Mouse (Mus musculus) forebrain, embryonic 15.5 days (tissue): ENCODE results near the gene Olfr155. TPM values are rescaled to one million over a fixed set of nuclear protein-coding genes. Genes with fewer than 3 reads are reported as not detected.
A peak's percentile ranks its signal among the peaks of the same experiment; 100 is the strongest.

Experiments used
- ATAC-seq: fragments of 200-750 bp; cut with Nextera tagmentation; replicated peaks from 2 replicates; pipeline ENCODE4 v1.8.0; 2017; ENCODE audit warnings: mild to moderate bottlenecking, moderate TSS enrichment, moderate library complexity
- H3K27ac ChIP-seq: fragments of 300-500 bp; sonication (generic); replicated peaks from 2 replicates; pipeline ENCODE4 v1.5.1; 2015; ENCODE audit warnings: mild to moderate bottlenecking, inconsistent platforms
- H3K27me3 ChIP-seq: fragments of 300-500 bp; sonication (generic); 2 replicates; pipeline ENCODE4 v1.6.1; 2015; ENCODE audit warnings: inconsistent platforms
- H3K36me3 ChIP-seq: fragments of 300-500 bp; sonication (generic); 2 replicates; pipeline ENCODE4 v1.6.1; 2015; ENCODE audit warnings: mild to moderate bottlenecking, inconsistent platforms
- H3K4me1 ChIP-seq: fragments of 300-500 bp; sonication (generic); 2 replicates; pipeline ENCODE4 v1.6.1; 2015; ENCODE audit warnings: inconsistent platforms
- H3K4me2 ChIP-seq: fragments of 300-500 bp; sonication (generic); replicated peaks from 2 replicates; pipeline ENCODE4 v1.6.1; 2015; ENCODE audit warnings: mild to moderate bottlenecking, inconsistent platforms
- H3K4me3 ChIP-seq: fragments of 300-500 bp; sonication (generic); 2 replicates; pipeline ENCODE4 v1.5.1; 2015; ENCODE audit warnings: mild to moderate bottlenecking, inconsistent platforms
- H3K9ac ChIP-seq: fragments of 300-500 bp; sonication (generic); replicated peaks from 2 replicates; pipeline ENCODE4 v1.6.1; 2015; ENCODE audit warnings: mild to moderate bottlenecking, inconsistent platforms
- H3K9me3 ChIP-seq: fragments of 300-500 bp; sonication (generic); 2 replicates; pipeline ENCODE4 v1.6.1; 2016; ENCODE audit warnings: inconsistent platforms
- WGBS: fragments of 180-500 bp; shearing (Covaris S2); methylation state at CpG from one replicate; pipeline ENCODE4 v1.1.7; 2015; ENCODE audit warnings: mixed read lengths; 5-methylcytosine and 5-hydroxymethylcytosine counted together
- polyA plus RNA-seq: library from polyadenylated mRNA; unstranded; fragments of >200 nt; fragmentation: Nextera tagmentation; extraction: Ambion mirVana; gene quantifications from 2 replicates; pipeline ENCODE4 v1.2.1, GENCODE M21; 2015

Olfr155 gene
- not detected in 2 replicates for polyA plus RNA-seq

GRCm38 (mm10) chr4:43851265-43851664 lies at the start of gene Olfr155:
Gene Olfr155 (plus strand): TSS chr4:43851565.
- H3K36me3 ChIP-seq: no peaks in the 10 kb centered on the region
- H3K9me3 ChIP-seq: no peaks in the 10 kb centered on the region
- H3K9ac ChIP-seq: no peak within 1 kb of the TSS
- no peak within 1 kb of the TSS for H3K4me2 ChIP-seq
- H3K27ac ChIP-seq: no peak within 1 kb of the TSS
- H3K27me3 ChIP-seq: no peaks in the 10 kb centered on the region
- no peaks in the 10 kb centered on the region for H3K4me1 ChIP-seq
- ATAC-seq: no peak
- no peak within 1 kb of the TSS for H3K4me3 ChIP-seq
- WGBS: 89% methylated on average over 6 of the region's 6 CpGs

- no peak overlapping the region for H3K4me2 ChIP-seq
- 87% methylated on average over 13 of the region's 13 CpGs for WGBS
- ATAC-seq: no peak
These were observed 28.3 kb upstream of the Olfr155 start for GRCm38 (mm10) chr4:43822896-43823550.

GRCm38 (mm10) chr4:43823845-43824337 lies 27.5 kb upstream of the Olfr155 start, which contains the start of gene Olfr156:
Gene Olfr156 (minus strand): TSS chr4:43823895.
- WGBS: 14% methylated on average over 7 of the region's 7 CpGs
- H3K27me3 ChIP-seq: no peaks in the 10 kb centered on the region
- ATAC-seq: no peak
- H3K4me1 ChIP-seq: no peaks in the 10 kb centered on the region
- H3K36me3 ChIP-seq: no peaks in the 10 kb centered on the region
- no peak within 1 kb of the TSS for H3K9ac ChIP-seq
- H3K4me3 ChIP-seq: no peak within 1 kb of the TSS
- H3K9me3 ChIP-seq: no peaks in the 10 kb centered on the region
- H3K27ac ChIP-seq: no peak within 1 kb of the TSS
- no peak within 1 kb of the TSS for H3K4me2 ChIP-seq

More at GRCm38 (mm10) chr4:43822896-43823550, 28.3 kb upstream of the Olfr155 start:
- Histone ChIP-seq H3K36me3 (no peaks in the 10 kb centered on the region), H3K4me3 (no peak overlapping the region), H3K9ac (no peak overlapping the region), H3K27ac (no peak overlapping the region), H3K4me1 (no peaks in the 10 kb centered on the region), H3K9me3 (no peaks in the 10 kb centered on the region), H3K27me3 (no peaks in the 10 kb centered on the region)

GRCm38 (mm10) chr4:43828806-43829205 lies 22.6 kb upstream of the Olfr155 start:
- no peak overlapping the region for H3K9ac ChIP-seq
- no peak for ATAC-seq
- H3K27ac ChIP-seq: no peak overlapping the region
- WGBS: 90% methylated on average over 4 of the region's 4 CpGs
- H3K9me3 ChIP-seq: no peaks in the 10 kb centered on the region
- H3K36me3 ChIP-seq: no peaks in the 10 kb centered on the region
- no peaks in the 10 kb centered on the region for H3K27me3 ChIP-seq
- no peak overlapping the region for H3K4me3 ChIP-seq
- no peak overlapping the region for H3K4me2 ChIP-seq
- no peaks in the 10 kb centered on the region for H3K4me1 ChIP-seq

- Histone ChIP-seq H3K4me2 (no peak overlapping the region), H3K9ac (no peak overlapping the region), H3K4me3 (no peak overlapping the region), H3K9me3 (no peaks in the 10 kb centered on the region), H3K27me3 (no peaks in the 10 kb centered on the region), H3K4me1 (no peaks in the 10 kb centered on the region), H3K36me3 (no peaks in the 10 kb centered on the region), H3K27ac (no peak overlapping the region)
- ATAC-seq: no peak
- 72% methylated on average over 5 of the region's 5 CpGs for WGBS
These were observed 19.3 kb upstream of the Olfr155 start for GRCm38 (mm10) chr4:43832031-43832430.

GRCm38 (mm10) chr4:43833752-43834151 lies 17.6 kb upstream of the Olfr155 start:
- Histone ChIP-seq H3K36me3 (no peaks in the 10 kb centered on the region), H3K4me2 (no peak overlapping the region), H3K9me3 (no peaks in the 10 kb centered on the region), H3K9ac (no peak overlapping the region), H3K4me3 (no peak overlapping the region), H3K27ac (no peak overlapping the region), H3K27me3 (no peaks in the 10 kb centered on the region), H3K4me1 (no peaks in the 10 kb centered on the region)
- WGBS: 63% methylated on average over 5 of the region's 5 CpGs
- ATAC-seq: no peak

- no peak for ATAC-seq
- Histone ChIP-seq H3K4me1 (no peaks in the 10 kb centered on the region), H3K4me3 (no peak overlapping the region), H3K27me3 (no peaks in the 10 kb centered on the region), H3K9ac (no peak overlapping the region), H3K36me3 (no peaks in the 10 kb centered on the region), H3K27ac (no peak overlapping the region), H3K9me3 (no peaks in the 10 kb centered on the region), H3K4me2 (no peak overlapping the region)
- 74% methylated on average over 4 of the region's 4 CpGs for WGBS
These were observed 16.6 kb upstream of the Olfr155 start for GRCm38 (mm10) chr4:43834749-43835148.

GRCm38 (mm10) chr4:43838326-43838725 lies 13.0 kb upstream of the Olfr155 start:
- Histone ChIP-seq H3K4me2 (no peak overlapping the region), H3K36me3 (no peaks in the 10 kb centered on the region), H3K9me3 (no peaks in the 10 kb centered on the region), H3K4me3 (no peak overlapping the region), H3K9ac (no peak overlapping the region), H3K4me1 (no peaks in the 10 kb centered on the region), H3K27me3 (no peaks in the 10 kb centered on the region), H3K27ac (no peak overlapping the region)
- ATAC-seq: no peak
- 75% methylated on average over 3 of the region's 3 CpGs for WGBS

GRCm38 (mm10) chr4:43840101-43840500 lies 11.3 kb upstream of the Olfr155 start, which contains the start of gene Olfr157:
Gene Olfr157 (minus strand): TSS chr4:43840201.
- H3K27ac ChIP-seq: no peak within 1 kb of the TSS
- 71% methylated on average over 1 of the region's 1 CpGs for WGBS
- H3K9ac ChIP-seq: no peak within 1 kb of the TSS
- ATAC-seq: no peak
- H3K9me3 ChIP-seq: no peaks in the 10 kb centered on the region
- no peaks in the 10 kb centered on the region for H3K36me3 ChIP-seq
- no peaks in the 10 kb centered on the region for H3K4me1 ChIP-seq
- no peaks in the 10 kb centered on the region for H3K27me3 ChIP-seq
- H3K4me2 ChIP-seq: no peak within 1 kb of the TSS
- H3K4me3 ChIP-seq: no peak within 1 kb of the TSS

- no peaks in the 10 kb centered on the region for H3K27me3 ChIP-seq
- 82% methylated on average over 8 of the region's 8 CpGs for WGBS
These were observed 2.7 kb downstream of the Olfr155 start for GRCm38 (mm10) chr4:43854101-43854500.

GRCm38 (mm10) chr4:43859886-43860285 lies 8.5 kb downstream of the Olfr155 start:
- Histone ChIP-seq H3K4me1 (no peaks in the 10 kb centered on the region), H3K27ac (no peak overlapping the region), H3K27me3 (no peaks in the 10 kb centered on the region), H3K9me3 (no peaks in the 10 kb centered on the region), H3K36me3 (no peaks in the 10 kb centered on the region), H3K4me2 (no peak overlapping the region), H3K4me3 (no peak overlapping the region), H3K9ac (no peak overlapping the region)
- ATAC-seq: no peak
- 79% methylated on average over 10 of the region's 10 CpGs for whole genome bisulfite sequencing

More at GRCm38 (mm10) chr4:43854101-43854500, 2.7 kb downstream of the Olfr155 start:
- Histone ChIP-seq H3K36me3 (no peaks in the 10 kb centered on the region), H3K4me2 (no peak overlapping the region), H3K9ac (no peak overlapping the region), H3K27ac (no peak overlapping the region), H3K4me3 (no peak overlapping the region), H3K4me1 (no peaks in the 10 kb centered on the region), H3K9me3 (no peaks in the 10 kb centered on the region)
- no peak for ATAC-seq

- no peak overlapping the region for H3K9ac ChIP-seq
- 15% methylated on average over 14 of the region's 14 CpGs for WGBS
- no peaks in the 10 kb centered on the region for H3K9me3 ChIP-seq
- no peak overlapping the region for H3K4me3 ChIP-seq
- no peak overlapping the region for H3K4me2 ChIP-seq
- H3K27me3 ChIP-seq: no peaks in the 10 kb centered on the region
- ATAC-seq: 0 out of 2 replicates have a peak, but pooled peaks have one; percentile 23
- no peaks in the 10 kb centered on the region for H3K4me1 ChIP-seq
- no peak overlapping the region for H3K27ac ChIP-seq
- H3K36me3 ChIP-seq: no peaks in the 10 kb centered on the region
These were observed 9.6 kb downstream of the Olfr155 start for GRCm38 (mm10) chr4:43860744-43861519.
